Mouse (Mus musculus) ES-E14 (cell line): ENCODE data around the gene Pms2.

ENCODE experiments used
- HCFC1 ChIP-seq: IDR thresholded peaks from 2 replicates; pipeline ENCODE4 v1.6.1; 2012; ENCODE audit warnings: low read length, inconsistent platforms, borderline replicate concordance; ENCODE audit not compliant: insufficient read depth
- MAFK ChIP-seq: IDR thresholded peaks from 2 replicates; pipeline ENCODE4 v1.6.1; 2014; ENCODE audit warnings: mild to moderate bottlenecking, low read depth, low read length, inconsistent platforms; ENCODE audit not compliant: insufficient read depth

DNA sequence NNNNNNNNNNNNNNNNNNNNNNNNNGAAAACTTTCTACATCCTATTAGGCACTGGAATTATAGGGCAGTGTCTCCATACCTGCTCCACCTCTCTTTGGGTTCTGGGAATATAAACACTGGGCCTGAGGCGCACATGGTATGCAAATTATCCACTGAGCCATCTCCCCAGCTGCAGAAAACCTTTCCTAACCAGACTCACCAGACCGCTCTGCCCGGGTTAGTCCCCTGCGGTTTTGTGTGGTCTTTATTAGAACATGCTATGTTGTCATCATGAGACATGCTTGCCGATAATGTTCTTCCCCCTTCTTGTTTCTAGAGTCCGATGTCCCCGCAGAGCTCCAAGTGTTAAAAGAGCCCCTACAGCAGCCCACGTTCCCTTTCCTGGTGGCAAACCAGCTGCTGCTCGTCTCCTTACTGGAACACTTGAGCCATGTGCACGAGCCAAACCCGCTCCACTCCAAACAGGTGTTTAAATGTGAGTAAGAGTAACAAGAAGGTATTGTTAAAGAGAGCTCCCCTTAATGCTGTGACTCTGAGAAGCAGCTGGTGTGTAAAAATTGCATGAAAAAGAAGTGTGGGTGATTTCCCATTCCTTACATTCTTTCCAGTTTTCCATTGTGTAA, 38.1 kb upstream of the Pms2 start:
- TF ChIP-seq MAFK: no peak
- TF ChIP-seq HCFC1: no peak
